19 mouse cellular contexts compared by ENCODE assay signal in the genomic region with DNA sequence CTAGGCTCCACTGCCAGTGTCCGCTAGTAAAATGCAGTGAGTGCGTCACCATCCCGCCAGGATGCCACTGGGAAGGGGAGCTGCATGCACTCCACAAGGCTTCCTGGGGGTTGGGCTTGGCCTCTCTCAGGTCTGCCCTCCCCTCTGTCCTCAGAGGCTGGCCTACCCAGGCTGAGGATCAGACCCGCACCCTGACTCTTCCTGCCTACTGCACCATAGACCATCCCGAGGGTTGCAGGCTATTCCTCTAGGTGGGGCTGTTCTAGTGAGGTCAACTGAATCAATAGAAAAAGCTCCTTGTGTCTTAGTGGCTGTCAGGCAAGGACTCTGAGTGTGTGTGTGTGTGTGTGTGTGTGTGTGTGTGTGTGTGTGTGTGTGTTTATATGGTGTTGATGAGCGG. TPM values are rescaled to one million over a fixed set of nuclear protein-coding genes. Genes with fewer than 3 reads are reported as not detected.
"Had no signal": no experiment of that assay in that cellular context is flagged by ENCODE, and none has a peak within 500 bp of the region (broad histone marks: within the 10 kb centered on the region; RNA-seq: fewer than 3 reads in every experiment).

No protein-coding gene starts in this region.

- H3K27me3 ChIP-seq: kidney, embryonic 15.5 days; limb, embryonic 13.5 days; liver, embryonic 12.5 days; liver, embryonic 15.5 days; lung, embryonic 15.5 days; megakaryocyte, embryonic 14.5 days; midbrain, embryonic 13.5 days had no signal

- H3K9ac ChIP-seq: kidney, embryonic 15.5 days; limb, embryonic 13.5 days; liver, embryonic 12.5 days; liver, embryonic 15.5 days; lung, embryonic 15.5 days; midbrain, embryonic 13.5 days had no signal

- H3K27ac ChIP-seq: kidney, embryonic 15.5 days; limb, embryonic 10.5 days; limb, embryonic 13.5 days; liver, embryonic 12.5 days; liver, embryonic 15.5 days; lung, embryonic 15.5 days; midbrain, embryonic 13.5 days had no signal

- H3K4me1 ChIP-seq: kidney, embryonic 15.5 days; limb, embryonic 13.5 days; liver, embryonic 12.5 days; liver, embryonic 15.5 days; lung, embryonic 15.5 days; megakaryocyte, embryonic 14.5 days; midbrain, embryonic 13.5 days had no signal

- DNase-seq: kidney, adult 2 months; kidney, postnatal 14 days; kidney, postnatal 4 days; liver; lung, adult 18-20 months; lung, postnatal 10 days; lung, postnatal 36 days; thymus, adult 18-20 months; thymus, postnatal 36 days had no signal

- ATAC-seq: intestine, postnatal 0 days; liver, embryonic 12.5 days; midbrain, embryonic 13.5 days had no signal

- H3K36me3 ChIP-seq: kidney, embryonic 15.5 days; limb, embryonic 10.5 days; limb, embryonic 13.5 days; liver, embryonic 12.5 days; liver, embryonic 15.5 days; lung, embryonic 15.5 days; midbrain, embryonic 13.5 days had no signal

- H3K9me3 ChIP-seq: kidney, embryonic 15.5 days; limb, embryonic 10.5 days; liver, embryonic 12.5 days; liver, embryonic 15.5 days; lung, embryonic 15.5 days; megakaryocyte, embryonic 14.5 days; midbrain, embryonic 13.5 days had no signal

- H3K4me2 ChIP-seq: kidney, embryonic 15.5 days; limb, embryonic 13.5 days; liver, embryonic 12.5 days; liver, embryonic 15.5 days; lung, embryonic 15.5 days; midbrain, embryonic 13.5 days had no signal

- H3K4me3 ChIP-seq: kidney, embryonic 15.5 days; limb, embryonic 10.5 days; limb, embryonic 13.5 days; liver, embryonic 12.5 days; liver, embryonic 15.5 days; lung, embryonic 15.5 days; megakaryocyte, embryonic 14.5 days; midbrain, embryonic 13.5 days had no signal

RNA-seq across cellular contexts. Expression of a gene that starts 19.1 kb away (rescaled TPM):
- polyA plus RNA-seq: small intestine, adult 2 months had no signal
